Mouse (Mus musculus): ENCODE results near the gene Gm20388. TPM values are rescaled to one million over a fixed set of nuclear protein-coding genes. Genes with fewer than 3 reads are reported as not detected.

Gm20388 gene
- polyA plus RNA-seq, 1 experiment = 0.36 TPM

DNA sequence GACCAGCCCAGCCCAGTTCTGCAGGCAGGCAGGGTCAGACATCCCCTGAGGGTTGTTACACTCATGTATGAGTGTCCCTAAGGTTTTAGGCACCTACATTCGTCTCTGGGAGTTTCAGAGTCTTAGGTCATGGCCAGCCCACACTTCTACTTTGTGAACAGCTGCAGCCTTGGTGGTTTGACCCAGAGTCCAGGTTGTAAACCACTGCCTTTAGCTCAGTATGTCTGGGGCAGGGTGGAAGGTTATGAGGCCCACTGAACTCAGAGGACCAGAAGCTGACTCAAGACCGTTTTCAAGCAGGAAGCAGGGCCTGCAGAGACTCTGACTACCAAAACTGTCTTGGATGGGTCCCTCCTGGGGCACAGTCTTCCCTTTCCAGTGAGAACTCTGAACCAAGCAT is 829.9 kb downstream of the Gm20388 start:
- H3K36me3 ChIP-seq (ENCODE audit: control insufficient read depth) = no peaks in the 10 kb centered on the region; the same call in 1 of the 2 replicates
- TF ChIP-seq TAL1 (IDR thresholded peaks at IDR 0.05; ENCODE audit: low read length) (no peak), GATA1 (IDR thresholded peaks at IDR 0.05; ENCODE audit: low read length) (no peak)
- no peak overlapping the region for H3K4me3 ChIP-seq (replicated peaks)
- peaks cover 22% of the 10 kb centered on the region for H3K27me3 ChIP-seq (ENCODE audit: control insufficient read depth)
- H3K9me3 ChIP-seq (ENCODE audit: control insufficient read depth, low read length) = no peaks in the 10 kb centered on the region
- no peaks in the 10 kb centered on the region for H3K4me1 ChIP-seq (ENCODE audit: control insufficient read depth)

DNA sequence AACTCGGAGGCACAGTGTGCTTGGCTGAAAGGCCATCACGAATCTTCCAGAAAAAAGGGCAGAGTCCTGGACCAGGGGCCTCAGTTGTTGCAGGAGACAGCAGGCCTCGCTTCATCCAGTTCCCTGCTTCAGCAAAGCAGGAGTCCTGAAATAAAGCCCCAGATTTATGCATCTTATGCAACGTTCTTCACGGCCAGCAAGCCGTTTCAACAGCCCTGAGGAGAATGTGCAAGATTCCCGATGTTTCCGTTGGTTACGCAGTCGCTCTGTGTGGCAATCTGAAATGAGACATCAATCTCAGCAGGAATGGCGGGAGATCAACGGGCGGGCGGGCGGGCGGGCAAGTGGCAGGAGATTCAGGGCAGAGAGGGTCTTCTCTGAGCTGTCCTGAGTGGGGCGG is 830.4 kb downstream of the Gm20388 start:
- Histone ChIP-seq H3K4me1 (ENCODE audit: control insufficient read depth) (no peaks in the 10 kb centered on the region), H3K4me3 (replicated peaks) (no peak overlapping the region), H3K36me3 (ENCODE audit: control insufficient read depth) (no peaks in the 10 kb centered on the region; the same call in 1 of the 2 replicates), H3K27me3 (ENCODE audit: control insufficient read depth) (peaks cover 18% of the 10 kb centered on the region), H3K9me3 (ENCODE audit: control insufficient read depth, low read length) (no peaks in the 10 kb centered on the region)
- TF ChIP-seq TAL1 (IDR thresholded peaks at IDR 0.05; ENCODE audit: low read length) (no peak), GATA1 (IDR thresholded peaks at IDR 0.05; ENCODE audit: low read length) (no peak)

DNA sequence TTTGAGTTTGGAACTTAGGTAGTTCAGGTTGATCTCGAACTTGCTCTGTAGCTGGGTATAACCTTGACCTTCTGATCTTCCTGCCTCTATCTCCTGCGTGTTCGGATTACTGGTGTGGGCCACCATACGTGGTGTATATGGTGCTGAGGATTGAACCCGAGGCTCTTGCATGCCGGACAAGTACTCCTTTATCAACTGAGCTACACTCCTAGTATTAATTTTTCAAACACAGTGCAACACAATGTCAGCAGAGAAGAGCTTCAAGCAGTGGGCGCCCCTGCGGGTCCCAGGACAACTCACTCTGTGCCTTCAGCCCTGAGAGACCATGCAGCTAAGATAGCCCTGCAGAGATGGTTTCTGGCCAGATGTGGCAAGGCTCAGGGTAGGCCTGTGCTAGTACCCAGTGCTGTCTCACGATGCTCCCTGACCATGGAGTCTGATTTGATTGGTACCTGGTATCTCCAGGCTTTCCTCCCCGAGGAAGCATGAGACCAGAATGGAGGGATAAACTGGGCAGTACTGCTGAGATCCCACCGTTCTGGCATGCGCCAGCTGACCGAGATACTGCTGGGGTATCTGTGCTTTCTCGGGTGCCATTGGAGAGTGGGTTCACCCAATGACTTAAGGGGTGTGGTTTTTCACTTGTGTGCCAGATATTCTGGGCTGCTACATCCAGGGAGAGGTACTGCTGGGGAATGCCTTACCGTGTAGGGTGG is 831.3 kb downstream of the Gm20388 start:
- TF ChIP-seq GATA1 (IDR thresholded peaks at IDR 0.05; ENCODE audit: low read length) (no peak), TAL1 (IDR thresholded peaks at IDR 0.05; ENCODE audit: low read length) (no peak)
- no peak overlapping the region for H3K4me3 ChIP-seq (replicated peaks)
- no peaks in the 10 kb centered on the region; the same call in 1 of the 2 replicates for H3K36me3 ChIP-seq (ENCODE audit: control insufficient read depth)
- H3K4me1 ChIP-seq (ENCODE audit: control insufficient read depth) = no peaks in the 10 kb centered on the region
- no peaks in the 10 kb centered on the region for H3K9me3 ChIP-seq (ENCODE audit: control insufficient read depth, low read length)
- peaks cover 8% of the 10 kb centered on the region for H3K27me3 ChIP-seq (ENCODE audit: control insufficient read depth)

DNA sequence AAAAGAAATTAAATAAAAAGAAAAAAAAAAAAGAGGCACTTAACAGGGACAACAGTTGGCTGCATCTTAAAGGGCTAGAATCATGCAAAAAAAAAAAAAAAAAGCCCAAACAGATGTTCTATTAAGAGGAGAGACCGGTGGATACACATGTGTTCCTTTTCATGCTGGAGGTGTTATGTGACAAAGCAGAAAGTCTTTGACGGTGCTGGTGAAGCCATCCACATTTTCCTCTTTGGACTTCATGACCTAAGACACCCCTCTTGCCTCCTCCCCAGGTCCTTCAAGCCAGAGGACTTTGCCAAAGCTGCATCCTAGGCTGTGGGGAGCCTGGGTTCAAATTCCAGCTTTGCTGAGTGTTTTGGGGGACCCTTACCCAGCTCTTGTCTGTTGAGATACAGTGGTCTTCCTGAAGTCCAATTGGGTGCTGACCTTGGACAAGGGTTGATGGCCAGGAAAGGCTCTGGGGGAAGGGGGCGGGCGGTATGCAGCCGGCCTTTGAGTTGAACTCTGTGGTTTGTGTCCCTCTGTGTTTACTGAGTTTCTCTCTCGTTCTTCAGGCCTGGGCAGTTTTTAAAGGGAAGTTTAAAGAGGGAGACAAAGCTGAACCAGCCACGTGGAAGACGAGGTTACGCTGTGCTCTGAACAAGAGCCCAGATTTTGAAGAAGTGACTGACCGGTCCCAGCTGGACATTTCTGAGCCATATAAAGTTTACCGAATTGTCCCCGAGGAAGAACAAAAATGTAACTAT is 832.7 kb downstream of the Gm20388 start:
- Histone ChIP-seq H3K36me3 (ENCODE audit: control insufficient read depth) (no peaks in the 10 kb centered on the region; the same call in 1 of the 2 replicates), H3K9me3 (ENCODE audit: control insufficient read depth, low read length) (no peaks in the 10 kb centered on the region)
- TF ChIP-seq TAL1 (IDR thresholded peaks at IDR 0.05; ENCODE audit: low read length) = no peak
- no peak for TF ChIP-seq GATA1 (IDR thresholded peaks at IDR 0.05; ENCODE audit: low read length)

DNA sequence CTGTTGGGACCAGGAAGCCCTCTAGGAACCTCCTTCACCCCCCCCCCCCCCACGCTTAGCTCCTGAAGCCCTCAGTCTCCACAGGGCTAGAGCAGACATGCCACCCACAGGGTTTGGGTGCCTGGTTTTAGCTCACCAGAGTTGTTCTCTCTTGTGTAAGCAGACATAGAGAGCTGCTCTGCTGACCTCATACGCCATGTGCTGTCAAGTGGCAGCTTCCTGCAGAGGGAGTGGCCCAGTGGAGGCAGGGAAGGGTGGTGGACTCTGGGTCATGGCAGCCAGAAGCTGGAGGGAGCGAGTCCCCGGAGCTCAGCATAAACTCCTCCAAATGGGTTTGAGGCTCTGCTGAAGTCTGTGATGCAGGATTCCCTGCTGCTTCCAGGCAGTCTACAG is 833.3 kb downstream of the Gm20388 start:
- H3K4me1 ChIP-seq (ENCODE audit: control insufficient read depth) = no peaks in the 10 kb centered on the region
- no peaks in the 10 kb centered on the region for H3K27me3 ChIP-seq (ENCODE audit: control insufficient read depth)
- H3K9me3 ChIP-seq (ENCODE audit: control insufficient read depth, low read length) = no peaks in the 10 kb centered on the region
- no peak for TF ChIP-seq GATA1 (IDR thresholded peaks at IDR 0.05; ENCODE audit: low read length)
- no peak for TF ChIP-seq TAL1 (IDR thresholded peaks at IDR 0.05; ENCODE audit: low read length)
- H3K4me3 ChIP-seq (replicated peaks) = no peak overlapping the region
- no peaks in the 10 kb centered on the region; the same call in 1 of the 2 replicates for H3K36me3 ChIP-seq (ENCODE audit: control insufficient read depth)

More for the DNA sequence above, 832.7 kb downstream of the Gm20388 start:
- H3K4me3 ChIP-seq (replicated peaks) = no peak overlapping the region
- 0 out of 2 replicates have a peak, but pooled peaks cover 1% of the 10 kb centered on the region for H3K27me3 ChIP-seq (ENCODE audit: control insufficient read depth)
- no peaks in the 10 kb centered on the region for H3K4me1 ChIP-seq (ENCODE audit: control insufficient read depth)

DNA sequence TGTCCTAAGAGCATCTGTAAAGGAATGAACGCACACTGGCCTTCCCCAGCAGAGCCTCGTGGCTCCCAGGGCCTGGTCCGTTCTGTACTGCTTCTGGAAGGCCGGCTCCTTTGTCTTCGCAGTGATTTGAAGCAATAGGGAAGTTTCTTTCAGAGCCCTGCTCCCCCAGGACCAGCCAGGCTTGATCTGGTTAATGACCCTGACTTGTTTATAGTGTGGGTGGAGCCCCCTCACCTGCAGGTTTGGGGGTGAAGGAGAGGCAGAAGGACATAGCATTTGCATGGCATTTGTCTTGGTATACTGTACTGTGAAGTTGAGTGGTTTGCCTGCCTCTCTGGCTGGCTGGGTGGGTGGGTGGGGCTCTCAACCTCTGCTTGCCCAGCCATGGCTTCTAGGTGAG is 833.8 kb downstream of the Gm20388 start:
- no peaks in the 10 kb centered on the region for H3K27me3 ChIP-seq (ENCODE audit: control insufficient read depth)
- H3K9me3 ChIP-seq (ENCODE audit: control insufficient read depth, low read length) = no peaks in the 10 kb centered on the region
- H3K36me3 ChIP-seq (ENCODE audit: control insufficient read depth) = no peaks in the 10 kb centered on the region; the same call in 1 of the 2 replicates
- no peak overlapping the region for H3K4me3 ChIP-seq (replicated peaks)
- no peak for TF ChIP-seq GATA1 (IDR thresholded peaks at IDR 0.05; ENCODE audit: low read length)
- TF ChIP-seq TAL1 (IDR thresholded peaks at IDR 0.05; ENCODE audit: low read length) = no peak
- H3K4me1 ChIP-seq (ENCODE audit: control insufficient read depth) = no peaks in the 10 kb centered on the region

DNA sequence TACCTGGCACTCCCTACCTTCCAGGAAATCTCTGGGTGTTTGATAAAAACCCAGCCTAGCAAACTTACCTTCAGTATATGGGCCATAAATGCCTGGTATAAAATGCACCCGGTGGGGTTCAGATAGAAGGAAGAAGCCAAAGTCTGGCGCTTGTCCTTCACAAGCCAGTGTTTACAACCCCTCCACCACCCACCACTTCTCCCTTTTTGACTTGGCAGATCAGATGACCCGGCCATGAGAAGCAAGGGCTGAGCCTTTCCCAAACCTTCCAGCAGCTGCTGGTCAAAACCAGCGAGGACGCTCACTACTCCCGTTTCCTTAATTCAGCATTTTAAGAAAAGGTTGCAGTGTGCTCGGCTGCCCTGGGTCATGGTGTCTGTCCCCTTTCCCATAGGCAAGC is 834.6 kb downstream of the Gm20388 start:
- Histone ChIP-seq H3K4me1 (ENCODE audit: control insufficient read depth) (no peaks in the 10 kb centered on the region), H3K27me3 (ENCODE audit: control insufficient read depth) (no peaks in the 10 kb centered on the region), H3K9me3 (ENCODE audit: control insufficient read depth, low read length) (no peaks in the 10 kb centered on the region), H3K36me3 (ENCODE audit: control insufficient read depth) (no peaks in the 10 kb centered on the region), H3K4me3 (replicated peaks) (no peak overlapping the region)
- TF ChIP-seq GATA1 (IDR thresholded peaks at IDR 0.05; ENCODE audit: low read length) (no peak), TAL1 (IDR thresholded peaks at IDR 0.05; ENCODE audit: low read length) (no peak)

DNA sequence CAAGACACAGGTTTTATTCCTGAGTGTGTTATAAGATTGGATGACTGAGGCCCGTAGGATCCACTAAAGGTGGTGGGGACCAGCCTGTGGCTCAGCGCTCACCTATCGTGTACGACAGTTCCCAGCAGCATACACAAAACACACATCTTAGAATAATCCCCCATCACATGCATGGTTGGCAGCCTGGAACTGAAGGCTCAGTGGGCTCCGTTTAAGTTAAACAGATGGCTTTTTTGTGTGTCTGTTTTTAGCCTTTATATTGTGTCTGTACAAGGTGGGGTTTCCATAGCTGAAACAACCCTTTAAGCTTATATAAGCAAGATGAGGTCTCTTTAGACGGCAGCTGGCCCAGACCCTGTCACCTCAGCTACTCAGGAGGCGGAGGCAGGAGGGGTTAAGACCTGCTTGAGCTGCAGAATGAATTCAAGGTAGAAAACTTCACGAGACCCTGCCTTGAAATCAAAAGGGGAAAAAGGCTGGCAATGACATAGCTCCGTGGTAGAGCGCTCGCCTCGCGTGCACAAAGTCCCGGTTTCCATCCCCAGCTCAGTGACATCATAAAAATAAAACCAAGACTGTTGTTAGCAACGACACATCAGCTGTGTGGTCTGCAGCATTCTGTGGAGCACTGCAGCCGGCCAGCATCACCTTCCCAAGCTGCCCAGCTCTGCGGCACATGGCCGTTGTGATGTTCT is 835.5 kb downstream of the Gm20388 start:
- H3K4me3 ChIP-seq (replicated peaks) = no peak overlapping the region
- H3K9me3 ChIP-seq (ENCODE audit: control insufficient read depth, low read length) = no peaks in the 10 kb centered on the region
- no peaks in the 10 kb centered on the region for H3K36me3 ChIP-seq (ENCODE audit: control insufficient read depth)
- H3K27me3 ChIP-seq (ENCODE audit: control insufficient read depth) = no peaks in the 10 kb centered on the region
- no peaks in the 10 kb centered on the region for H3K4me1 ChIP-seq (ENCODE audit: control insufficient read depth)
- TF ChIP-seq GATA1 (IDR thresholded peaks at IDR 0.05; ENCODE audit: low read length) (no peak), TAL1 (IDR thresholded peaks at IDR 0.05; ENCODE audit: low read length) (no peak)

DNA sequence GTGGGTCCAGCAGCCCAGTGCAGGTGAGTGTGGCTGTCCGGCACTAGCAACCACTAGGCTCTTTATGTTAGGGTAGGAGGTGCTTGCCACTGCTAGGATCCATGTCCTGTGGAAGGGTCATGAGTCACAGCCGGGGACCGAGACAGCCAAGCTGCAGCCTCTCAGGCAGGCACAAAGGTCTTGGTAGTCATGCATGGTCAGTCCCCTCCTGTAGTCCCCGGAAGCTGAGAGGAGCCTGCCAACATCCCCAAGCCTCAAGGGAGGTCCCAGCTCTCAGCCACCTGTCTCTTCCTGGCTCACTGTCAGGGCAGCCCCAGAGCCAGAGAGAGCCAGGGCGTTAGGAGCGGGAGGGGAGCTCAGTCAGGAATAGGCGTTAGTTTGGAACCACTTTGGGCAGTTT is 836.6 kb downstream of the Gm20388 start:
- Histone ChIP-seq H3K4me3 (replicated peaks) (no peak overlapping the region), H3K9me3 (ENCODE audit: control insufficient read depth, low read length) (no peaks in the 10 kb centered on the region), H3K27me3 (ENCODE audit: control insufficient read depth) (no peaks in the 10 kb centered on the region), H3K4me1 (ENCODE audit: control insufficient read depth) (no peaks in the 10 kb centered on the region), H3K36me3 (ENCODE audit: control insufficient read depth) (no peaks in the 10 kb centered on the region)
- no peak for TF ChIP-seq TAL1 (IDR thresholded peaks at IDR 0.05; ENCODE audit: low read length)
- no peak for TF ChIP-seq GATA1 (IDR thresholded peaks at IDR 0.05; ENCODE audit: low read length)

All from erythroblast, embryonic 14.5 days (primary cell).